In genomic region chr15:98880978-98881655, GRCm38 (mm10) we compare ENCODE assay signal across 8 mouse cellular contexts. TPM values are rescaled to one million over a fixed set of nuclear protein-coding genes. Genes with fewer than 3 reads are reported as not detected.
DNase-seq lines count a peak whose midpoint lies in the region; ATAC-seq and TF ChIP-seq lines count a peak whose summit lies in the region.

No protein-coding gene starts in this region.

- H3K4me3 ChIP-seq in lung, postnatal 0 days (ENCODE audit: low read depth, low read length) = peak overlapping the region; percentile 70

- H3K27me3 ChIP-seq in lung, postnatal 0 days (replicated peaks; ENCODE audit: insufficient read depth, low read length) = no peaks in the 10 kb centered on the region

- peak overlapping the region; percentile 84 for H3K27ac ChIP-seq in lung, postnatal 0 days (ENCODE audit: low read length)

- peak overlapping the region; percentile 55 for H3K9ac ChIP-seq in lung, postnatal 0 days (replicated peaks; ENCODE audit: low read depth)

- no peaks in the 10 kb centered on the region for H3K36me3 ChIP-seq in lung, postnatal 0 days (ENCODE audit: insufficient read depth, low read length)

- H3K4me2 ChIP-seq in lung, postnatal 0 days (replicated peaks; ENCODE audit: low read depth, low read length) = peak overlapping the region; percentile 81

- ATAC-seq in hematopoietic stem cell, adult 5-6 weeks (replicated peaks in 1 of 2; ENCODE audit: insufficient read depth in 1 of 2, low FRiP score in 2 of 2, low TSS enrichment in 1 of 2, low read depth in 1 of 2, poor library complexity in 2 of 2, severe bottlenecking in 2 of 2) = peak; percentile 93 to 94
- ATAC-seq in lung, postnatal 0 days = peak; percentile 98

- peak; percentile 60 for TF ChIP-seq CTCF in lung, postnatal 0 days (IDR thresholded peaks at IDR 0.05)

- WGBS in lung, postnatal 0 days = under 1% methylated on average over 44 of the region's 48 CpGs

- no peaks in the 10 kb centered on the region for H3K9me3 ChIP-seq in lung, postnatal 0 days (ENCODE audit: low read length)

- TF ChIP-seq EP300 in lung, postnatal 0 days (IDR thresholded peaks at IDR 0.05) = no peak

- no peaks in the 10 kb centered on the region for H3K4me1 ChIP-seq in lung, postnatal 0 days (ENCODE audit: insufficient read depth, low read depth, low read length)

- peak; percentile 99 for DNase-seq in MN1 (ENCODE audit: low spot score)
- peak; percentile 89 for DNase-seq in cerebellum, adult 8-10 months
- peak; percentile 97 for DNase-seq in forelimb bud, embryonic 11.5 days (ENCODE audit: low read depth, low spot score)
- peak; percentile 96 for DNase-seq in layer of hippocampus, adult 9-11 months
- DNase-seq in lung, postnatal 0 days (ENCODE audit: low spot score) = peak; percentile 99
- peak; percentile 75 for DNase-seq in ovary, postnatal 14 days (ENCODE audit: low spot score)
- peak; percentile 95 for DNase-seq in thymus, postnatal 14 days

RNA-seq across cellular contexts. Expression of gene Kmt2d, which starts 10.1 kb away (rescaled TPM):
- total RNA-seq in hematopoietic stem cell, adult 5-6 weeks (2017) = 33.0 and 45.0 TPM in 2 replicates
- 8.7 and 11.1 TPM in 2 replicates for polyA plus RNA-seq in lung, postnatal 0 days (2015; fragmentation: Nextera tagmentation; extraction: Ambion mirVana)

RNA-seq across cellular contexts. Expression of gene Rhebl1, which starts 13.2 kb away (rescaled TPM):
- total RNA-seq in hematopoietic stem cell, adult 5-6 weeks (2017) = 6.2 and 14.7 TPM in 2 replicates
- 8.1 and 10.2 TPM in 2 replicates for polyA plus RNA-seq in lung, postnatal 0 days (2015; fragmentation: Nextera tagmentation; extraction: Ambion mirVana)

RNA-seq across cellular contexts. Expression of gene Dhh, which starts 17.2 kb away (rescaled TPM):
- total RNA-seq in hematopoietic stem cell, adult 5-6 weeks (2017) = 0.13 TPM in 1 of 2 replicates, not detected in the other
- 5.1 and 6.6 TPM in 2 replicates for polyA plus RNA-seq in lung, postnatal 0 days (2015; fragmentation: Nextera tagmentation; extraction: Ambion mirVana)

RNA-seq across cellular contexts. Expression of gene Lmbr1l, which starts 36.9 kb away (rescaled TPM):
- 8.7 and 21.2 TPM in 2 replicates for total RNA-seq in hematopoietic stem cell, adult 5-6 weeks (2017)
- polyA plus RNA-seq in lung, postnatal 0 days (2015; fragmentation: Nextera tagmentation; extraction: Ambion mirVana) = 16.5 and 17.0 TPM in 2 replicates

RNA-seq across cellular contexts. Expression of gene Prkag1, which starts 49.8 kb away (rescaled TPM):
- 70.7 and 115 TPM in 2 replicates for total RNA-seq in hematopoietic stem cell, adult 5-6 weeks (2017)
- 72.2 and 76.7 TPM in 2 replicates for polyA plus RNA-seq in lung, postnatal 0 days (2015; fragmentation: Nextera tagmentation; extraction: Ambion mirVana)

Comparison
In these comparisons a context has a peak if more than half of its experiments do, and no peak if none do; other contexts are left out.
1. Peak in every context shown above with its lines: DNase-seq, ATAC-seq, H3K4me3 ChIP-seq and H3K27ac ChIP-seq.